Mouse (Mus musculus): Measurements from ENCODE around the gene Camp. TPM values are rescaled to one million over a fixed set of nuclear protein-coding genes. Genes with fewer than 3 reads are reported as not detected.

The Camp gene
- total RNA-seq, 1 experiment = not detected

DNA sequence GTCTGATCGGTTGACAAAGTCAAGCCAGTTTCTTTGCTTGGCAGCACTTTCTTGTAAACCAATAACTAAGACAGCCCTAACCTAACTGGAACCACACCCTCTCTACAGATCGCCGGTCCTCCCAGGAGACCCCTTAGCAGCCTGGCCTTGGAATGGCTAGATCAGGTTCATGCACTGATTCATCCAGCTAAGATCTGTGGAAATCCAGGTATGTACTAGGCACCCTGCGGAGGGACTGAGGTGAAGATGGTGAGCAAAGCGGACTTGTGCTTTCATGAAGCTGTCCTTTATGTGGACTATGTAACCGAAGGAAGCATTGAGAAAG, 16.4 kb downstream of the Camp start:
- Histone ChIP-seq H3K4me3 (ENCODE audit: insufficient read depth in 1 of 2, low read depth in 1 of 2, low read length in 2 of 2, poor library complexity in 1 of 2, severe bottlenecking in 1 of 2) (peak overlapping the region; percentile 78 to 88), H3K9ac (ENCODE audit: insufficient read depth, low read depth, low read length, poor library complexity, severe bottlenecking) (peak overlapping the region; percentile 85), H3K4me1 (ENCODE audit: control insufficient read depth in 2 of 2, insufficient read depth in 2 of 2, low read length in 2 of 2, poor library complexity in 1 of 2) (peaks cover 0 to 2% of the 10 kb centered on the region in 2 experiments; a peak in 1 of 4 replicates), H3K36me3 (ENCODE audit: control insufficient read depth, insufficient read depth, low read length, poor library complexity, severe bottlenecking) (peaks cover 3% of the 10 kb centered on the region; the same call in 1 of the 2 replicates), H3K9me3 (ENCODE audit: control insufficient read depth, insufficient read depth, low read depth, low read length) (no peaks in the 10 kb centered on the region), H3K27ac (ENCODE audit: insufficient read depth, low read depth, low read length, poor library complexity, severe bottlenecking) (no peak overlapping the region)
- DNase-seq (ENCODE audit: low read depth, low spot score) = no peak
- in situ Hi-C loops (cut with MboI; ENCODE audit: low sequenced_read_pairs in 2 of 2, unreplicated experiment in 2 of 2) = no loop called here
- no peak for TF ChIP-seq ZC3H11A (IDR thresholded peaks at IDR 0.05; ENCODE audit: borderline replicate concordance, low read depth, low read length)
- TF ChIP-seq MAFK (IDR thresholded peaks at IDR 0.05; ENCODE audit: insufficient read depth, low read depth, low read length) = no peak
- TF ChIP-seq HCFC1 (IDR thresholded peaks at IDR 0.05; ENCODE audit: borderline replicate concordance, insufficient read depth, low read length) = no peak
- no peak for TF ChIP-seq CHD2 (IDR thresholded peaks at IDR 0.05; ENCODE audit: low read depth, low read length)
- TF ChIP-seq ZNF384 (IDR thresholded peaks at IDR 0.05; ENCODE audit: low read depth, low read length) = no peak

DNA sequence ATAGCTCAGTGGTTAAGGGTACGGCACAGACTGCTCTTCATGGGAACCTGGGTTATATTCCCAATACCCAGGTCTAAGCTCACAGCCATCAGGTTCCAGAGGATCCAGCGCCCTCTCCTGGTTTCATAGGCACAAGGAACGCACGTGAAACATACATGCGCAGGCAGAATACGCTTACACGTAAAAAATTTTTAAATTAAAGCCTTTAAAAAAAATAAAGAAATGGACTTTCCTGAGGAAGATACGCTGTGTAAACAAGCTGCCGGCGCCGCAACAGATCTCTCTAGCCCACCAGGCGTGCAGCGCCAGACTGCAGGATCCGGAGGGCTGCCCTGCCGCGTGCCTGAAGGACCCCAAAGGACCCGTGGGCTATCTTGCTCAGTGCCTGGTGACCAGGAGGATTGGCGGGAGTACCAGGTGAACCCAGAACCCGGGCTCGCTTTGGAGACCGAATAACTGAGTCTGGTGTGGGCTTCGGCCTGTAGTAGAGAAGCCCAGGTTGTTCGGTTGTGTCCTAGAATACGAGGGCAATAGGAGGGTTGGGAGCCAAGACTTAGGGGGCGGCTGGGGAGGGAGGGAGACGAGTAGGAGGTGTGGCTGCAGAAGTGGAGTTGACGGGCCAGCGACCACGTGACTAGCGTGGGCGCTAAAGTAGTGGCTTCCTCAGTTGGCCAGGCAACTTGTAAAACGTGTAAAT, 16.9 kb downstream of the Camp start, which contains the start of gene Nme6:
Gene Nme6 (plus strand): TSS at position 359 of the 697 bp plus-strand sequence.
- in situ Hi-C loops (cut with MboI; ENCODE audit: low sequenced_read_pairs in 2 of 2, unreplicated experiment in 2 of 2) = no loop called here
- TF ChIP-seq HCFC1 (IDR thresholded peaks at IDR 0.05; ENCODE audit: borderline replicate concordance, insufficient read depth, low read length) (peak; percentile 52; the same call in 1 of the 2 replicates), ZNF384 (IDR thresholded peaks at IDR 0.05; ENCODE audit: low read depth, low read length) (no peak)
- H3K4me3 ChIP-seq (ENCODE audit: insufficient read depth in 1 of 2, low read depth in 1 of 2, low read length in 2 of 2, poor library complexity in 1 of 2, severe bottlenecking in 1 of 2) = peak within 1 kb of the TSS; percentile 78 to 88

DNA sequence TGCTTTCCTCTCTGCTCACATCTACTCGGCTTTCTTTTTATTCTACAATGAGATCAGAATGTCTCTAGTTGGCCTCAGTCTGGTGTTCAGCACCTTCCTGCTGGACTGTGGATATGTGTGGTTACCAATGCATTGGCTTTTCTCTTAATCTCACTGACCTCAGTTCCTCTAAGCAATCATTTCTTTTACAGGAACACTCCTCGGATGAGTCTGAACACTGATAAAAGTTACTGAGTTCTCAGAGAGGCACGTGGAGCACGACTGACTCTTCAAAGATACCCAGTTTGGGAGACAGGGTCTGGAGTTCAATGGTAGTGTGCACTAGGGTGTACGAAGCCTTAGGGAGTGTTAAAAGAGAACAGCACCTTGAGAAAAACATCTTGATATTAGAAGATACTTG, 23.2 kb downstream of the Camp start:
- Histone ChIP-seq H3K9ac (ENCODE audit: insufficient read depth, low read depth, low read length, poor library complexity, severe bottlenecking) (no peak overlapping the region), H3K4me3 (ENCODE audit: insufficient read depth in 1 of 2, low read depth in 1 of 2, low read length in 2 of 2, poor library complexity in 1 of 2, severe bottlenecking in 1 of 2) (no peak overlapping the region), H3K4me1 (ENCODE audit: control insufficient read depth in 2 of 2, insufficient read depth in 2 of 2, low read length in 2 of 2, poor library complexity in 1 of 2) (no peaks in the 10 kb centered on the region), H3K27ac (ENCODE audit: insufficient read depth, low read depth, low read length, poor library complexity, severe bottlenecking) (no peak overlapping the region), H3K9me3 (ENCODE audit: control insufficient read depth, insufficient read depth, low read depth, low read length) (no peaks in the 10 kb centered on the region), H3K36me3 (ENCODE audit: control insufficient read depth, insufficient read depth, low read length, poor library complexity, severe bottlenecking) (no peaks in the 10 kb centered on the region; the same call in 1 of the 2 replicates)
- no peak for DNase-seq (ENCODE audit: low read depth, low spot score)
- TF ChIP-seq ZNF384 (IDR thresholded peaks at IDR 0.05; ENCODE audit: low read depth, low read length) (no peak), HCFC1 (IDR thresholded peaks at IDR 0.05; ENCODE audit: borderline replicate concordance, insufficient read depth, low read length) (no peak), ZC3H11A (IDR thresholded peaks at IDR 0.05; ENCODE audit: borderline replicate concordance, low read depth, low read length) (no peak), MAFK (IDR thresholded peaks at IDR 0.05; ENCODE audit: insufficient read depth, low read depth, low read length) (no peak), CHD2 (IDR thresholded peaks at IDR 0.05; ENCODE audit: low read depth, low read length) (no peak)
- in situ Hi-C loops (cut with MboI; ENCODE audit: low sequenced_read_pairs in 2 of 2, unreplicated experiment in 2 of 2) = no loop called here

More for the DNA sequence above, 16.9 kb downstream of the Camp start, which contains the start of gene Nme6:
- Histone ChIP-seq H3K9ac (ENCODE audit: insufficient read depth, low read depth, low read length, poor library complexity, severe bottlenecking) (peak within 1 kb of the TSS; percentile 85), H3K27ac (ENCODE audit: insufficient read depth, low read depth, low read length, poor library complexity, severe bottlenecking) (peak within 1 kb of the TSS; percentile 38; the same call in 1 of the 2 replicates), H3K36me3 (ENCODE audit: control insufficient read depth, insufficient read depth, low read length, poor library complexity, severe bottlenecking) (peaks cover 3% of the 10 kb centered on the region; the same call in 1 of the 2 replicates), H3K4me1 (ENCODE audit: control insufficient read depth in 2 of 2, insufficient read depth in 2 of 2, low read length in 2 of 2, poor library complexity in 1 of 2) (peaks cover 0 to 2% of the 10 kb centered on the region in 2 experiments; a peak in 1 of 4 replicates), H3K9me3 (ENCODE audit: control insufficient read depth, insufficient read depth, low read depth, low read length) (no peaks in the 10 kb centered on the region)
- peak; percentile 83 for DNase-seq (ENCODE audit: low read depth, low spot score)

DNA sequence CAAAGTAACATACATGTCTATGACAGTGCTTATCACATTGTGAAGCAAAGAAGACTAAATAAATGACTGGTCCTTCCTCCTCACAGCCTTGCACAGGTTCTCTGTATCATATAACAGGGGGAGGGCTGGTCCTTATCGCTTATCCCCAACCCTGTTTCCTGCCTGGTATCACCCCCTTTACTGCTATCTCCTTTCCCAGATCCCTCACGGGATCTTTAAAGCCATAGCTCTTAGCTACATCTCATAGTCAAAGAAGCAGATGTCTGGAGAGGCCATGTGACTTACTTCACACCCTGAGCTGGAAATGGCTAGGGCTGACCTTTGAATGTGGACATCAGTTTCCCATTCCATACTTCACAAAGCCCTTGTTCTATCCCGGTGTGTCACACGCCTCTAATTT, 23.7 kb downstream of the Camp start:
- no peak for DNase-seq (ENCODE audit: low read depth, low spot score)
- Histone ChIP-seq H3K9me3 (ENCODE audit: control insufficient read depth, insufficient read depth, low read depth, low read length) (no peaks in the 10 kb centered on the region), H3K4me3 (ENCODE audit: insufficient read depth in 1 of 2, low read depth in 1 of 2, low read length in 2 of 2, poor library complexity in 1 of 2, severe bottlenecking in 1 of 2) (no peak overlapping the region), H3K9ac (ENCODE audit: insufficient read depth, low read depth, low read length, poor library complexity, severe bottlenecking) (no peak overlapping the region), H3K4me1 (ENCODE audit: control insufficient read depth in 2 of 2, insufficient read depth in 2 of 2, low read length in 2 of 2, poor library complexity in 1 of 2) (no peaks in the 10 kb centered on the region), H3K36me3 (ENCODE audit: control insufficient read depth, insufficient read depth, low read length, poor library complexity, severe bottlenecking) (no peaks in the 10 kb centered on the region; the same call in 1 of the 2 replicates), H3K27ac (ENCODE audit: insufficient read depth, low read depth, low read length, poor library complexity, severe bottlenecking) (no peak overlapping the region)
- TF ChIP-seq MAFK (IDR thresholded peaks at IDR 0.05; ENCODE audit: insufficient read depth, low read depth, low read length) = no peak
- TF ChIP-seq ZNF384 (IDR thresholded peaks at IDR 0.05; ENCODE audit: low read depth, low read length) = no peak
- no peak for TF ChIP-seq ZC3H11A (IDR thresholded peaks at IDR 0.05; ENCODE audit: borderline replicate concordance, low read depth, low read length)
- TF ChIP-seq HCFC1 (IDR thresholded peaks at IDR 0.05; ENCODE audit: borderline replicate concordance, insufficient read depth, low read length) = no peak
- TF ChIP-seq CHD2 (IDR thresholded peaks at IDR 0.05; ENCODE audit: low read depth, low read length) = no peak
- in situ Hi-C loops (cut with MboI; ENCODE audit: low sequenced_read_pairs in 2 of 2, unreplicated experiment in 2 of 2) = no loop called here

All from ES-E14 (cell line).